Comparison of ENCODE assay signal across 8 mouse cellular contexts in genomic region chr2:126151855-126152571, GRCm38 (mm10). TPM values are rescaled to one million over a fixed set of nuclear protein-coding genes. Genes with fewer than 3 reads are reported as not detected.
DNase-seq lines count a peak whose midpoint lies in the region; ATAC-seq and TF ChIP-seq lines count a peak whose summit lies in the region.

Gene Fam227b, minus strand, starts transcription at chr2:126152004.
Gene Dtwd1, plus strand, starts transcription at chr2:126152141.

- H3K36me3 ChIP-seq in heart, embryonic 12.5 days = peaks cover 11% of the 10 kb centered on the region
- H3K36me3 ChIP-seq in kidney, postnatal 0 days (ENCODE audit: insufficient read depth, low read length) = no peaks in the 10 kb centered on the region
- peaks cover 5% of the 10 kb centered on the region; the same call in 1 of the 2 replicates for H3K36me3 ChIP-seq in liver, embryonic 11.5 days (ENCODE audit: control insufficient read depth, insufficient read depth, low read length)
- H3K36me3 ChIP-seq in stomach, embryonic 14.5 days (ENCODE audit: control insufficient read depth, insufficient read depth, low read length) = no peaks in the 10 kb centered on the region

- no peaks in the 10 kb centered on the region for H3K27me3 ChIP-seq in heart, embryonic 12.5 days (replicated peaks)
- H3K27me3 ChIP-seq in kidney, postnatal 0 days (ENCODE audit: insufficient read depth, low read length) = no peaks in the 10 kb centered on the region
- H3K27me3 ChIP-seq in liver, embryonic 11.5 days (replicated peaks; ENCODE audit: control insufficient read depth, insufficient read depth, low read length) = no peaks in the 10 kb centered on the region
- no peaks in the 10 kb centered on the region for H3K27me3 ChIP-seq in stomach, embryonic 14.5 days (ENCODE audit: control insufficient read depth, insufficient read depth, low read length)

- under 1% methylated on average over 57 of the region's 57 CpGs for WGBS in heart, embryonic 12.5 days
- under 1% methylated on average over 57 of the region's 57 CpGs for whole genome bisulfite sequencing in kidney, postnatal 0 days
- under 1% methylated on average over 57 of the region's 57 CpGs for WGBS in liver, embryonic 11.5 days
- WGBS in stomach, embryonic 14.5 days = under 1% methylated on average over 57 of the region's 57 CpGs

- peak within 1 kb of the TSS; percentile 78 for H3K9ac ChIP-seq in heart, embryonic 12.5 days
- peak within 1 kb of the TSS; percentile 85 for H3K9ac ChIP-seq in kidney, postnatal 0 days (ENCODE audit: low read depth, low read length)
- peak within 1 kb of the TSS; percentile 95 for H3K9ac ChIP-seq in liver, embryonic 11.5 days (ENCODE audit: low read depth, low read length)
- H3K9ac ChIP-seq in stomach, embryonic 14.5 days (replicated peaks; ENCODE audit: low read depth, low read length) = peak within 1 kb of the TSS; percentile 81

- DNase-seq in CD4-positive helper T cell, adult 2 months (ENCODE audit: low read depth, low spot score) = peak; percentile 97
- peak; percentile 94 for DNase-seq in brain, embryonic 18.5 days (ENCODE audit: low read depth, low spot score)
- DNase-seq in kidney, postnatal 0 days (ENCODE audit: low spot score) = peak; percentile 99
- peak; percentile 97 for DNase-seq in liver, embryonic 11.5 days (ENCODE audit: low spot score)
- DNase-seq in naive thymus-derived CD4-positive, alpha-beta T cell, adult 2 months (ENCODE audit: low read depth) = peak; percentile 97

- peak within 1 kb of the TSS; percentile 84 for H3K27ac ChIP-seq in heart, embryonic 12.5 days (ENCODE audit: poor library complexity, severe bottlenecking)
- peak within 1 kb of the TSS; percentile 91 for H3K27ac ChIP-seq in kidney, postnatal 0 days
- peak within 1 kb of the TSS; percentile 93 for H3K27ac ChIP-seq in liver, embryonic 11.5 days (ENCODE audit: low read depth, low read length)
- H3K27ac ChIP-seq in stomach, embryonic 14.5 days (ENCODE audit: low read length) = peak within 1 kb of the TSS; percentile 94

- peak within 1 kb of the TSS; percentile 61 for H3K4me2 ChIP-seq in heart, embryonic 12.5 days
- H3K4me2 ChIP-seq in kidney, postnatal 0 days (ENCODE audit: low read length) = peak within 1 kb of the TSS; percentile 59
- peak within 1 kb of the TSS; percentile 64 for H3K4me2 ChIP-seq in liver, embryonic 11.5 days
- H3K4me2 ChIP-seq in stomach, embryonic 14.5 days (replicated peaks; ENCODE audit: low read depth, low read length) = peak within 1 kb of the TSS; percentile 50

- no peaks in the 10 kb centered on the region for H3K9me3 ChIP-seq in heart, embryonic 12.5 days (replicated peaks)
- no peaks in the 10 kb centered on the region for H3K9me3 ChIP-seq in kidney, postnatal 0 days (replicated peaks; ENCODE audit: low read length)
- H3K9me3 ChIP-seq in liver, embryonic 11.5 days (ENCODE audit: control insufficient read depth, low read length) = no peaks in the 10 kb centered on the region
- no peaks in the 10 kb centered on the region for H3K9me3 ChIP-seq in stomach, embryonic 14.5 days (ENCODE audit: control insufficient read depth, low read depth, low read length)

- peak; percentile 95 for ATAC-seq in erythroid progenitor cell, adult 5-6 weeks (replicated peaks; ENCODE audit: low FRiP score, poor library complexity, severe bottlenecking)
- peak; percentile 100 for ATAC-seq in heart, embryonic 12.5 days (ENCODE audit: insufficient number of reproducible peaks, low FRiP score)
- ATAC-seq in kidney, postnatal 0 days (replicated peaks; ENCODE audit: low FRiP score, low read depth) = peak; percentile 100
- ATAC-seq in liver, embryonic 11.5 days (replicated peaks; ENCODE audit: low FRiP score) = peak; percentile 99
- peak; percentile 99 for ATAC-seq in stomach, embryonic 14.5 days (ENCODE audit: insufficient number of reproducible peaks, insufficient read depth, low FRiP score, low read depth)

- peaks cover 3% of the 10 kb centered on the region; the same call in 1 of the 2 replicates for H3K4me1 ChIP-seq in heart, embryonic 12.5 days (replicated peaks)
- H3K4me1 ChIP-seq in kidney, postnatal 0 days (replicated peaks; ENCODE audit: insufficient read depth, low read length) = no peaks in the 10 kb centered on the region
- no peaks in the 10 kb centered on the region; the same call in 1 of the 2 replicates for H3K4me1 ChIP-seq in liver, embryonic 11.5 days (replicated peaks; ENCODE audit: control insufficient read depth, insufficient read depth, low read length)
- no peaks in the 10 kb centered on the region for H3K4me1 ChIP-seq in stomach, embryonic 14.5 days (ENCODE audit: control insufficient read depth, insufficient read depth, low read length)

- H3K4me3 ChIP-seq in heart, embryonic 12.5 days = peak within 1 kb of the TSS; percentile 63
- peak within 1 kb of the TSS; percentile 76 for H3K4me3 ChIP-seq in kidney, postnatal 0 days (replicated peaks; ENCODE audit: low read depth, low read length)
- H3K4me3 ChIP-seq in liver, embryonic 11.5 days (ENCODE audit: low read depth, low read length) = peak within 1 kb of the TSS; percentile 83
- peak within 1 kb of the TSS; percentile 77 for H3K4me3 ChIP-seq in stomach, embryonic 14.5 days (ENCODE audit: low read depth, low read length)

- TF ChIP-seq CTCF in kidney, postnatal 0 days (IDR thresholded peaks at IDR 0.05; ENCODE audit: low read depth) = no peak

RNA-seq across cellular contexts. Expression of gene Fam227b, which starts in this region (rescaled TPM):
- not detected in 2 replicates for total RNA-seq in erythroid progenitor cell, adult 5-6 weeks (2015; ENCODE audit: low replicate concordance)
- not detected in 2 replicates for total RNA-seq in erythroid progenitor cell, adult 5-6 weeks (2017; ENCODE audit: low replicate concordance)
- 0.12 TPM in 1 of 2 replicates, not detected in the other for polyA plus RNA-seq in heart, embryonic 12.5 days (2016; fragmentation: Nextera tagmentation; extraction: Ambion mirVana)
- polyA plus RNA-seq in kidney, postnatal 0 days (2015; fragmentation: Nextera tagmentation; extraction: Ambion mirVana) = not detected in 2 replicates
- polyA plus RNA-seq in liver, embryonic 11.5 days (2014; fragmentation: Nextera tagmentation; extraction: Ambion mirVana) = not detected in 2 replicates
- not detected in 2 replicates for polyA plus RNA-seq in stomach, embryonic 14.5 days (2014; fragmentation: Nextera tagmentation; extraction: Ambion mirVana)

RNA-seq across cellular contexts. Expression of gene Dtwd1, which starts in this region (rescaled TPM):
- 22.3 and 24.7 TPM in 2 replicates for total RNA-seq in erythroid progenitor cell, adult 5-6 weeks (2015; ENCODE audit: low replicate concordance)
- total RNA-seq in erythroid progenitor cell, adult 5-6 weeks (2017; ENCODE audit: low replicate concordance) = 6.7 and 7.4 TPM in 2 replicates
- polyA plus RNA-seq in heart, embryonic 12.5 days (2016; fragmentation: Nextera tagmentation; extraction: Ambion mirVana) = 18.4 and 19.5 TPM in 2 replicates
- polyA plus RNA-seq in kidney, postnatal 0 days (2015; fragmentation: Nextera tagmentation; extraction: Ambion mirVana) = 24.3 and 25.0 TPM in 2 replicates
- polyA plus RNA-seq in liver, embryonic 11.5 days (2014; fragmentation: Nextera tagmentation; extraction: Ambion mirVana) = 42.6 and 43.9 TPM in 2 replicates
- polyA plus RNA-seq in stomach, embryonic 14.5 days (2014; fragmentation: Nextera tagmentation; extraction: Ambion mirVana) = 31.2 and 33.5 TPM in 2 replicates

Comparison
In these comparisons a context has a peak if more than half of its experiments do, and no peak if none do; other contexts are left out.
1. Peak in every context shown above with its lines: DNase-seq, ATAC-seq, H3K4me3 ChIP-seq and H3K27ac ChIP-seq.